Mouse (Mus musculus): ENCODE measurements around the gene Dusp3. TPM values are rescaled to one million over a fixed set of nuclear protein-coding genes. Genes with fewer than 3 reads are reported as not detected.
"Not testable (repeated sequence)": the region's sequence is repeated elsewhere in the genome, so short reads cannot be mapped to it uniquely, and the experiment has no call there.

Gene Dusp3
- polyA plus RNA-seq, 1 experiment from 2014 or later: 9.3 TPM

GRCm38 (mm10) chr11:101985450-101985849, 1.4 kb downstream of the Dusp3 start:
- not testable (repeated sequence) for H3K36me3 ChIP-seq; H3K9ac ChIP-seq (replicated peaks); H3K9me3 ChIP-seq; H3K27ac ChIP-seq (replicated peaks); ATAC-seq (ENCODE audit: low FRiP score, low read depth); H3K4me2 ChIP-seq (replicated peaks); H3K4me3 ChIP-seq
- H3K4me1 ChIP-seq: peaks cover 25% of the 10 kb centered on the region
- H3K27me3 ChIP-seq: peaks cover 25% of the 10 kb centered on the region
- 68% methylated on average over 6 of the region's 6 CpGs for WGBS

GRCm38 (mm10) chr11:101984054-101985025, 2.5 kb downstream of the Dusp3 start, which contains the start of gene Cfap97d1:
Gene Cfap97d1 (plus strand): TSS chr11:101984279.
- Histone ChIP-seq H3K4me2 (replicated peaks) (peak within 1 kb of the TSS; percentile 99), H3K4me3 (peak within 1 kb of the TSS; percentile 60), H3K27ac (replicated peaks) (peak within 1 kb of the TSS; percentile 54), H3K4me1 (peaks cover 25% of the 10 kb centered on the region), H3K9ac (replicated peaks) (peak within 1 kb of the TSS; percentile 63), H3K36me3 (no peaks in the 10 kb centered on the region), H3K9me3 (no peaks in the 10 kb centered on the region), H3K27me3 (peaks cover 25% of the 10 kb centered on the region)
- WGBS: 2% methylated on average over 51 of the region's 71 CpGs
- peak; percentile 72 for ATAC-seq (ENCODE audit: low FRiP score, low read depth)

DNA sequence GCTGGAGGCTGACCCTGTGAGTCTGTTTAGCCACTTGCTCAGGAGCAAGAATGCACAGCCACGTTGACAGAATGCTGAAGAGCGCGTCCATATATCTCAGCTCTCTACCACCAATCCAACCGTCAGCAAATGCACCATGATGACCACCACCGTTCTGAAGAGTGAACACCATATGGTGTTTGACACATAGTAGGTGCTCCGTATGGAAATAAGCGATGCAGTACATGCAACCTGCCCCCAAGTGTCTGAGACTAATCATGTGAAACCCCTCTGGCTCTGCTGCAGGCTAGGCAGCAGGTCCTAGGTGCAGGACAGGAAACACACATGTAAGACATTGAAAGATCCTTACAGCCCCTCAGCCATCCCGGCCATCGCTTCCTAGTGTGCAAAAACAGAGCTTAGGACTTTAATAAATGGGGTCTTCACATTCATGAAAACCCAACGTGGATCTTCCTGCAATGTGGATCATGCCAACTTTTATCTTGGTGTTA, 3.3 kb downstream of the Dusp3 start:
- ATAC-seq (ENCODE audit: low FRiP score, low read depth): no peak
- 80% methylated on average over 10 of the region's 10 CpGs for WGBS
- H3K4me1 ChIP-seq: peaks cover 23% of the 10 kb centered on the region
- H3K27ac ChIP-seq (replicated peaks): no peak overlapping the region
- no peaks in the 10 kb centered on the region for H3K36me3 ChIP-seq
- H3K9me3 ChIP-seq: no peaks in the 10 kb centered on the region
- H3K9ac ChIP-seq (replicated peaks): no peak overlapping the region
- no peak overlapping the region for H3K4me3 ChIP-seq
- H3K27me3 ChIP-seq: peaks cover 25% of the 10 kb centered on the region
- peak overlapping the region; percentile 99; the same call in 1 of the 2 replicates for H3K4me2 ChIP-seq (replicated peaks)

GRCm38 (mm10) chr11:101982981-101983411, 3.8 kb downstream of the Dusp3 start:
- Histone ChIP-seq H3K4me1 (peaks cover 19% of the 10 kb centered on the region), H3K9ac (replicated peaks) (no peak overlapping the region), H3K4me3 (no peak overlapping the region), H3K27me3 (peaks cover 25% of the 10 kb centered on the region), H3K4me2 (replicated peaks) (no peak overlapping the region), H3K9me3 (no peaks in the 10 kb centered on the region), H3K27ac (replicated peaks) (no peak overlapping the region), H3K36me3 (no peaks in the 10 kb centered on the region)
- ATAC-seq (ENCODE audit: low FRiP score, low read depth): no peak
- 55% methylated on average over 6 of the region's 6 CpGs for WGBS

- Histone ChIP-seq H3K4me3 (no peak overlapping the region), H3K27ac (replicated peaks) (no peak overlapping the region), H3K4me2 (replicated peaks) (no peak overlapping the region), H3K36me3 (no peaks in the 10 kb centered on the region), H3K27me3 (peaks cover 16% of the 10 kb centered on the region), H3K9me3 (no peaks in the 10 kb centered on the region), H3K4me1 (peaks cover 22% of the 10 kb centered on the region), H3K9ac (replicated peaks) (no peak overlapping the region)
- 93% methylated on average over 12 of the region's 12 CpGs for WGBS
- no peak for ATAC-seq (ENCODE audit: low FRiP score, low read depth)
Observed at GRCm38 (mm10) chr11:101981850-101982249, 5.0 kb downstream of the Dusp3 start.

GRCm38 (mm10) chr11:101980603-101981157, 6.1 kb downstream of the Dusp3 start:
- no peak overlapping the region for H3K27ac ChIP-seq (replicated peaks)
- no peaks in the 10 kb centered on the region for H3K36me3 ChIP-seq
- no peak overlapping the region for H3K9ac ChIP-seq (replicated peaks)
- peaks cover 20% of the 10 kb centered on the region for H3K4me1 ChIP-seq
- no peak overlapping the region for H3K4me3 ChIP-seq
- 79% methylated on average over 9 of the region's 9 CpGs for WGBS
- H3K9me3 ChIP-seq: no peaks in the 10 kb centered on the region
- peaks cover 10% of the 10 kb centered on the region for H3K27me3 ChIP-seq
- no peak for ATAC-seq (ENCODE audit: low FRiP score, low read depth)
- no peak overlapping the region for H3K4me2 ChIP-seq (replicated peaks)

DNA sequence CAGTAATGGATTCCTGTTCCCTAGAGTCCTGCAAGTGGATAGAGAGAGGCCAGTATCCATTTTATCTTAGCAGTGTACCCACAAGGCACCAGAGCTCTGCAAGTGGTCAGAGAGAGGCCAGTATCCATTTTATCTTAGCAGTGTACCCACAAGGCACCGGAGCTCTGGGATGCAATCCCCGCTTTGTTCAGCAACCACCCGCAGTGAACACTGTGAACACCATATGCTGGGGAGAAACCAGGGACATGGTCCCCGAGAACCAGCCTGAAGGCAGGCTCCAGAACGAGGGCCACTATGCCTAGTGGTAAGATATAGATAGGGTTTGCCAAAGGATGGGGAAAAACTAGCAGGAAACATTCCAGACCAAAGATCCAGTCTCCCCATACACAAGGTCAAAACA, 7.7 kb downstream of the Dusp3 start:
- WGBS: 87% methylated on average over 5 of the region's 5 CpGs
- Histone ChIP-seq H3K27ac (replicated peaks) (no peak overlapping the region), H3K4me3 (no peak overlapping the region), H3K4me1 (peaks cover 10% of the 10 kb centered on the region; the same call in 1 of the 2 replicates), H3K4me2 (replicated peaks) (no peak overlapping the region), H3K36me3 (no peaks in the 10 kb centered on the region), H3K27me3 (no peaks in the 10 kb centered on the region), H3K9ac (replicated peaks) (no peak overlapping the region), H3K9me3 (no peaks in the 10 kb centered on the region)
- ATAC-seq (ENCODE audit: low FRiP score, low read depth): no peak

- H3K27me3 ChIP-seq: no peaks in the 10 kb centered on the region
- no peak for ATAC-seq (ENCODE audit: low FRiP score, low read depth)
- no peak overlapping the region for H3K27ac ChIP-seq (replicated peaks)
- 96% methylated on average over 7 of the region's 7 CpGs for WGBS
- no peak overlapping the region for H3K4me2 ChIP-seq (replicated peaks)
- no peaks in the 10 kb centered on the region for H3K9me3 ChIP-seq
- H3K4me3 ChIP-seq: no peak overlapping the region
- no peaks in the 10 kb centered on the region for H3K36me3 ChIP-seq
- 0 out of 2 replicates have a peak, but pooled peaks cover 3% of the 10 kb centered on the region for H3K4me1 ChIP-seq
- H3K9ac ChIP-seq (replicated peaks): no peak overlapping the region
Observed at GRCm38 (mm10) chr11:101976949-101977348, 9.9 kb downstream of the Dusp3 start.

DNA sequence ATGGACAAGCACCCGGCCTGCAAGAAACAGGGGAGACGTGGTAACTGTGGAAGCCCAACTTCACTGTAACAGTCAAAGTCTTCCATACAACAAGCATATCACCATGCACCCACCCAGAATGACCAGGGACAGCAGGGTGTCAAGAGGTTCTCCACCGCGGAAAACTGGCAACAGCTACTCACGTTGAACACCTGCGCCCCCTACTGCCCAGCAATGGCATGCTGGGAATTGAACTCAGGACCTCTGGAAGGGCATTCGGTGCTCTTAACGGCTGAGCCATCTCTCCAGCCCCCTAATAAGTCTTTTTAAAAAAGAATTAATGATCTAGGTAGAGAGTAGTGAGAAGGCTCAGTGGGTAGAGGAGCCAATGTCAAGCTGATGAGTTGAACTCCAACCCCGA, 11.9 kb downstream of the Dusp3 start:
- Histone ChIP-seq H3K27ac (replicated peaks) (no peak overlapping the region), H3K4me2 (replicated peaks) (no peak overlapping the region), H3K9me3 (no peaks in the 10 kb centered on the region), H3K4me3 (no peak overlapping the region), H3K9ac (replicated peaks) (no peak overlapping the region), H3K36me3 (no peaks in the 10 kb centered on the region), H3K27me3 (peaks cover 4% of the 10 kb centered on the region; the same call in 1 of the 2 replicates), H3K4me1 (0 out of 2 replicates have a peak, but pooled peaks cover 3% of the 10 kb centered on the region)
- ATAC-seq (ENCODE audit: low FRiP score, low read depth): no peak
- WGBS: 61% methylated on average over 9 of the region's 9 CpGs

DNA sequence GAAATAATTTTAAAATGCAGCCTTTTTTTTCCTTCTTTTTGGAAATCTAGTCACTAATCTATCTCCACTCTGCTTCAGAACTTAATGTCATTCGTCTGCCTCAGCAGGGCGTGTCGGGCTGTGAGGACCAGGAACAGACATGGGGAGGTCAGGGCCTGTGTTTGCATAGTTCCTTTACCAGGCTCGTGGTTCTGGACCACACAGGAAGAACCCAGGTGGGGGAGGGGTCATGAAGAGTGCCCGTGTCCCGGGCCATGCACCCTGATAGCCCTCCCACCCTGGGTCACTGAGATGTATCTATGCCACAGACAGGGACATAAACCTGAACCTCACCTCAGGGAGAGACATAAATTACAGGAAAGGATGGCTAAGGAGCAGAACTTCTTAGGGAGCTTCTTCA, 12.6 kb downstream of the Dusp3 start:
- H3K4me3 ChIP-seq: no peak overlapping the region
- no peak overlapping the region for H3K9ac ChIP-seq (replicated peaks)
- peaks cover 6% of the 10 kb centered on the region; the same call in 1 of the 2 replicates for H3K27me3 ChIP-seq
- WGBS: 56% methylated on average over 6 of the region's 6 CpGs
- ATAC-seq (ENCODE audit: low FRiP score, low read depth): no peak
- no peak overlapping the region for H3K4me2 ChIP-seq (replicated peaks)
- 0 out of 2 replicates have a peak, but pooled peaks cover 3% of the 10 kb centered on the region for H3K4me1 ChIP-seq
- no peak overlapping the region for H3K27ac ChIP-seq (replicated peaks)
- no peaks in the 10 kb centered on the region for H3K36me3 ChIP-seq
- H3K9me3 ChIP-seq: no peaks in the 10 kb centered on the region

DNA sequence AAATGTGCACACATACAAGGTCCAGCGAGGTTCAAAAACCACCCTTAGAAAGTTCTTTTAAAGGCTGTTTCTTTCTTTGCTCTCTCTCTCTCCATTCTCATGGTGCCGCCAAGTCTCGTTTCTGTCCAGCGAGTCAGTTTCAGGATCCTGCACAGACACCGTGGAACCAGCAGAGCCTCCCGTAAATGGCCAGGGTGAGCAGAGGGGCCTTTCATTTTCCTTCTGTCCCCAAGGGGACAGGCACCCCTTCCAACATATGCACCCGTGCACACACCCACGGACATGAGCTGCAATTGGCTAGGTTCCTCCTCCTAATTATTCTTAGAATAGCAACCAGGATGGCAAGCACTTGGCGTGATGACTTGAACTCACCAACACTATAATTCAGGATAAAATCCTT, 13.3 kb downstream of the Dusp3 start:
- Histone ChIP-seq H3K9ac (replicated peaks) (no peak overlapping the region), H3K36me3 (no peaks in the 10 kb centered on the region), H3K4me3 (no peak overlapping the region), H3K4me2 (replicated peaks) (no peak overlapping the region), H3K9me3 (no peaks in the 10 kb centered on the region), H3K27me3 (peaks cover 8% of the 10 kb centered on the region; the same call in 1 of the 2 replicates), H3K4me1 (peaks cover 5% of the 10 kb centered on the region; the same call in 1 of the 2 replicates), H3K27ac (replicated peaks) (no peak overlapping the region)
- no peak for ATAC-seq (ENCODE audit: low FRiP score, low read depth)
- whole genome bisulfite sequencing: 85% methylated on average over 9 of the region's 9 CpGs

- Histone ChIP-seq H3K27ac (replicated peaks) (no peak overlapping the region), H3K4me2 (replicated peaks) (no peak overlapping the region), H3K4me1 (peaks cover 8% of the 10 kb centered on the region; the same call in 1 of the 2 replicates), H3K9me3 (no peaks in the 10 kb centered on the region), H3K9ac (replicated peaks) (no peak overlapping the region), H3K27me3 (peaks cover 17% of the 10 kb centered on the region), H3K4me3 (no peak overlapping the region), H3K36me3 (no peaks in the 10 kb centered on the region)
- no peak for ATAC-seq (ENCODE audit: low FRiP score, low read depth)
- WGBS: 88% methylated on average over 5 of the region's 5 CpGs
Observed at GRCm38 (mm10) chr11:101972651-101973050, 14.2 kb downstream of the Dusp3 start.

Data from midbrain, embryonic 12.5 days (tissue).